Mouse (Mus musculus): ENCODE measurements around the gene Pgc. TPM values are rescaled to one million over a fixed set of nuclear protein-coding genes. Genes with fewer than 3 reads are reported as not detected.

Pgc gene
- polyA plus RNA-seq, 1 experiment: not detected

DNA sequence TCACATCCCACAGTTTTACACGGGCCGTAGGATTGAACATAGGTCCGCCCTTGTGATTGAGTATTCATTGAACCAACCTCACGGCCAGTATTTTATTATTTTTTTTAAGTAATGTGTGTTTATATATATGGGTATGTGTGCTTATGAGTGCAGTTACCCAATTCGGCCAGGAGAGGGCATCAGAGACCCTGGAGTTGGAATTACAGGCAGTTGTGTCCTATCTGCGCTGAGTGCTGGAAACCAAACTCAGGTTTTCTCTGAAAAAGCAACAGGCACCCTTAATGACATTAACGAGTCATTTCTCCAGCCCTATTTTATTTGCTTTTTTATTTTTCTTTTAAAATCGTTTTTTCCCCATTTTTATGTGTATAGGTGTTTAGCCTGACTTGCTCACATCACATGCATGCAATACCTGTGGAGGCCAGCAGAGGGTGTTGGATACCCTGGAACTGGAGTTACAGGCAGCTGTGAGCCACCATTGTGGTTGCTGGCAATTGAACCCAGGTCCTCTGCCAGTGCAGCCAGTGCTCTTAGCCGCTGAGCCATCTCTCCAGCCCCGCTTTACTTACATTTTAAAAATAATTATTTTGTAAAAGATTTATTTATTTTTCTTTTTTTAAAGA, 18.2 kb downstream of the Pgc start:
- Histone ChIP-seq H3ac (ENCODE audit: control insufficient read depth, insufficient read length) (no peak overlapping the region), H3K27me3 (ENCODE audit: control insufficient read depth, insufficient read depth, insufficient read length) (no peaks in the 10 kb centered on the region)
- TF ChIP-seq USF1 (IDR thresholded peaks at IDR 0.05; ENCODE audit: low read depth): no peak
- no peak for TF ChIP-seq E2F4 (IDR thresholded peaks at IDR 0.05; ENCODE audit: insufficient read depth)
- TF ChIP-seq POLR2AphosphoS2 (IDR thresholded peaks at IDR 0.05; ENCODE audit: insufficient read length, low read depth): no peak
- TF ChIP-seq TCF12 (IDR thresholded peaks at IDR 0.05; ENCODE audit: insufficient read depth, poor library complexity, severe bottlenecking): no peak
- TF ChIP-seq TCF3 (IDR thresholded peaks at IDR 0.05; ENCODE audit: insufficient read length, low read depth): no peak
- no peak for TF ChIP-seq MYOG (IDR thresholded peaks at IDR 0.05; ENCODE audit: control insufficient read depth in 1 of 3, insufficient read depth in 1 of 3, insufficient read length in 2 of 3, low read depth in 2 of 3)
- no peak for TF ChIP-seq REST (IDR thresholded peaks at IDR 0.05; ENCODE audit: insufficient read depth, insufficient read length)
- TF ChIP-seq SRF (IDR thresholded peaks at IDR 0.05; ENCODE audit: control insufficient read depth, insufficient read length, low read depth): no peak
- no peak for TF ChIP-seq MYOD1 (IDR thresholded peaks at IDR 0.05; ENCODE audit: control insufficient read depth in 1 of 3, insufficient read length in 2 of 3, low read depth in 2 of 3)
- no peak for TF ChIP-seq MAX (IDR thresholded peaks at IDR 0.05; ENCODE audit: low read depth)

GRCm38 (mm10) chr17:47748791-47749553, 22.3 kb downstream of the Pgc start:
- Histone ChIP-seq H3K36me3 (ENCODE audit: control insufficient read depth, insufficient read depth) (no peaks in the 10 kb centered on the region), H3K4me3 (no peak overlapping the region), H3K79me2 (ENCODE audit: control insufficient read depth, insufficient read depth) (no peaks in the 10 kb centered on the region), H3ac (ENCODE audit: control insufficient read depth, insufficient read length) (no peak overlapping the region), H3K27me3 (ENCODE audit: control insufficient read depth, insufficient read depth, insufficient read length) (no peaks in the 10 kb centered on the region), H3K4me2 (ENCODE audit: low read depth) (no peak overlapping the region)
- TF ChIP-seq TCF12 (IDR thresholded peaks at IDR 0.05; ENCODE audit: insufficient read depth, poor library complexity, severe bottlenecking) (no peak), MYOD1 (IDR thresholded peaks at IDR 0.05; ENCODE audit: control insufficient read depth in 1 of 3, insufficient read length in 2 of 3, low read depth in 2 of 3) (peak in 2 of 3 experiments; percentile 1 to 88), CEBPB (IDR thresholded peaks at IDR 0.05; ENCODE audit: insufficient read depth, poor library complexity, severe bottlenecking) (no peak), REST (IDR thresholded peaks at IDR 0.05; ENCODE audit: insufficient read depth, insufficient read length) (no peak), USF1 (IDR thresholded peaks at IDR 0.05; ENCODE audit: low read depth) (no peak), POLR2AphosphoS2 (IDR thresholded peaks at IDR 0.05; ENCODE audit: insufficient read length, low read depth) (no peak), TCF3 (IDR thresholded peaks at IDR 0.05; ENCODE audit: insufficient read length, low read depth) (no peak), SRF (IDR thresholded peaks at IDR 0.05; ENCODE audit: control insufficient read depth, insufficient read length, low read depth) (no peak), MYOG (IDR thresholded peaks at IDR 0.05; ENCODE audit: control insufficient read depth in 1 of 3, insufficient read depth in 1 of 3, insufficient read length in 2 of 3, low read depth in 2 of 3) (peak in 2 of 3 experiments; percentile 5 to 27)

More for the DNA sequence above, 18.2 kb downstream of the Pgc start:
- no peak overlapping the region for H3K4me3 ChIP-seq
- H3K36me3 ChIP-seq (ENCODE audit: control insufficient read depth, insufficient read depth): no peaks in the 10 kb centered on the region
- no peaks in the 10 kb centered on the region for H3K79me2 ChIP-seq (ENCODE audit: control insufficient read depth, insufficient read depth)
- H3K4me2 ChIP-seq (ENCODE audit: low read depth): no peak overlapping the region

GRCm38 (mm10) chr17:47749626-47750025, 23.0 kb downstream of the Pgc start:
- Histone ChIP-seq H3K4me2 (ENCODE audit: low read depth) (no peak overlapping the region), H3ac (ENCODE audit: control insufficient read depth, insufficient read length) (no peak overlapping the region), H3K36me3 (ENCODE audit: control insufficient read depth, insufficient read depth) (no peaks in the 10 kb centered on the region), H3K27me3 (ENCODE audit: control insufficient read depth, insufficient read depth, insufficient read length) (no peaks in the 10 kb centered on the region), H3K4me3 (no peak overlapping the region), H3K79me2 (ENCODE audit: control insufficient read depth, insufficient read depth) (no peaks in the 10 kb centered on the region)
- TF ChIP-seq MAX (IDR thresholded peaks at IDR 0.05; ENCODE audit: low read depth) (no peak), CEBPB (IDR thresholded peaks at IDR 0.05; ENCODE audit: insufficient read depth, poor library complexity, severe bottlenecking) (no peak), MYOD1 (IDR thresholded peaks at IDR 0.05; ENCODE audit: control insufficient read depth in 1 of 3, insufficient read length in 2 of 3, low read depth in 2 of 3) (no peak), MYOG (IDR thresholded peaks at IDR 0.05; ENCODE audit: control insufficient read depth in 1 of 3, insufficient read depth in 1 of 3, insufficient read length in 2 of 3, low read depth in 2 of 3) (no peak), SRF (IDR thresholded peaks at IDR 0.05; ENCODE audit: control insufficient read depth, insufficient read length, low read depth) (no peak), REST (IDR thresholded peaks at IDR 0.05; ENCODE audit: insufficient read depth, insufficient read length) (no peak), TCF3 (IDR thresholded peaks at IDR 0.05; ENCODE audit: insufficient read length, low read depth) (no peak), USF1 (IDR thresholded peaks at IDR 0.05; ENCODE audit: low read depth) (no peak), POLR2A (IDR thresholded peaks at IDR 0.05; ENCODE audit: insufficient read length, low read depth) (no peak)

DNA sequence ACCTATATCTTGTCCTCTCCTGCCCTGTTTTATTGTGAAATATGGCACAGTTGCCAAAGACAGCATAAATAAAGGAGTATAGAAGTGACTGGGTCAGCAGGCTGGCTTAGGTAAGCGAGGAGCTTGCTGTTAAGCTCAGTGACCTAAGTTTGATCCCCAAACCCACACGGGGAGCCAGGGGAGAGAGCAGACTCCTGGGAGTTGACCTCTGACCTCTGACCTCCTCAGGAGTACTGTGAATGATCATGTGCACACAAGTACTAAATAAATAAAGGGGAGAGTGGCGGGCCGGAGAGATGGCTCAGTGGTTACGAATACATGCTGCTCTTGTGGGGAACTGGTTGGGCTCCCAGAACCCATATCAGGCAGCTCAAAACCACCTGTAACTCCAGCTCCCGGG, 23.5 kb downstream of the Pgc start:
- H3K4me2 ChIP-seq (ENCODE audit: low read depth): no peak overlapping the region
- no peak overlapping the region for H3ac ChIP-seq (ENCODE audit: control insufficient read depth, insufficient read length)
- no peaks in the 10 kb centered on the region for H3K36me3 ChIP-seq (ENCODE audit: control insufficient read depth, insufficient read depth)
- TF ChIP-seq POLR2AphosphoS2 (IDR thresholded peaks at IDR 0.05; ENCODE audit: insufficient read length, low read depth) (no peak), MYOG (IDR thresholded peaks at IDR 0.05; ENCODE audit: control insufficient read depth in 1 of 3, insufficient read depth in 1 of 3, insufficient read length in 2 of 3, low read depth in 2 of 3) (no peak), TCF3 (IDR thresholded peaks at IDR 0.05; ENCODE audit: insufficient read length, low read depth) (no peak), SRF (IDR thresholded peaks at IDR 0.05; ENCODE audit: control insufficient read depth, insufficient read length, low read depth) (no peak), REST (IDR thresholded peaks at IDR 0.05; ENCODE audit: insufficient read depth, insufficient read length) (no peak), POLR2A (IDR thresholded peaks at IDR 0.05; ENCODE audit: insufficient read length, low read depth) (no peak), TCF12 (IDR thresholded peaks at IDR 0.05; ENCODE audit: insufficient read depth, poor library complexity, severe bottlenecking) (no peak), E2F4 (IDR thresholded peaks at IDR 0.05; ENCODE audit: insufficient read depth) (no peak), USF1 (IDR thresholded peaks at IDR 0.05; ENCODE audit: low read depth) (no peak), MAX (IDR thresholded peaks at IDR 0.05; ENCODE audit: low read depth) (no peak), CEBPB (IDR thresholded peaks at IDR 0.05; ENCODE audit: insufficient read depth, poor library complexity, severe bottlenecking) (no peak), MYOD1 (IDR thresholded peaks at IDR 0.05; ENCODE audit: control insufficient read depth in 1 of 3, insufficient read length in 2 of 3, low read depth in 2 of 3) (no peak)
- no peaks in the 10 kb centered on the region for H3K79me2 ChIP-seq (ENCODE audit: control insufficient read depth, insufficient read depth)
- H3K4me3 ChIP-seq: no peak overlapping the region
- no peaks in the 10 kb centered on the region for H3K27me3 ChIP-seq (ENCODE audit: control insufficient read depth, insufficient read depth, insufficient read length)
